Mouse (Mus musculus) CD8-positive naive resting alpha-beta T cell, adult 2 months (primary cell): ENCODE results near the gene Krt13.

Source experiments
- DNase-seq, 2 experiments: peaks; one replicate each; pipeline ENCODE4 v3.0.0; 2022; ENCODE audit warnings: low read depth in 2 of 2, low spot score in 2 of 2

Gene Krt13

GRCm38 (mm10) chr11:100112935-100113741 lies 8.2 kb downstream of the Krt13 start:
- DNase-seq: no peak

- DNase-seq: no peak
Measured at GRCm38 (mm10) chr11:100105576-100106122, 15.7 kb downstream of the Krt13 start, which contains the start of gene Krt36. Gene Krt36, minus strand, starts transcription at chr11:100105626.

DNA sequence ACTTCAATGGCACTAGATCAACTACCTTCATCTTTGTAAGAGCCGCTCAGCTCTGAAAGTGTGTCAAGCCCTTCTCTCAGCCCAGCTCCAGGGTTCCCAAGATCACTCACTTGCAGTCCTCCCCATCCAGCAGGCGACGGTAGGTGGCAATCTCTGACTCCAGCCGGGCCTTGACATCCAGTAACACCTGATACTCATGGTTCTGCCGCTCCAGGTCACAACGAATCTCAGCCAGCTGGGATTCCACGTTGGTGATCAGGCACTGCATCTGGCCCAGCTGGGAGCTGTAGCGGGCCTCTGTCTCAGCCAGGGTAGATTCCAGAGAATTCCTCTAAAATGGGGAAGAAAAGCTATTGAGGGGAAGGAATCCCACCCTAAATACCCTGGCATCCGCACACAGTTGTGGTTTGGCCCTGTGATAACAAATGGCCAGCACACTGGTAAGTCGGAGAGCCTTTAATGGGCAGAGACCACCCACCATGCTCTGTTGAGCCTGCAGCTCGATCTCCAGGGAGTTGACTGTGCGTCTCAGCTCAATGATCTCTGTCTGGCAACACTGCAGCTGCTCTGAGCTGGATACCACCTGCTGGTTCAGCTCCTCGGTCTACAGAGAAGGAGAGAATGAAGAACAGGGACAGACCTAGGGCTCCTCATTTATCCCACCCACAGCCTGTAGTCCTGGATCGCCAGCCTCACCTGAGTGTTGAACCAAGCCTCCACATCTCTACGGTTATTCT lies 18.5 kb downstream of the Krt13 start:
- DNase-seq: no peak

- no peak for DNase-seq
Measured at GRCm38 (mm10) chr11:100100391-100100790, 21.0 kb downstream of the Krt13 start.

GRCm38 (mm10) chr11:100097819-100098218 lies 23.5 kb downstream of the Krt13 start:
- no peak for DNase-seq

DNA sequence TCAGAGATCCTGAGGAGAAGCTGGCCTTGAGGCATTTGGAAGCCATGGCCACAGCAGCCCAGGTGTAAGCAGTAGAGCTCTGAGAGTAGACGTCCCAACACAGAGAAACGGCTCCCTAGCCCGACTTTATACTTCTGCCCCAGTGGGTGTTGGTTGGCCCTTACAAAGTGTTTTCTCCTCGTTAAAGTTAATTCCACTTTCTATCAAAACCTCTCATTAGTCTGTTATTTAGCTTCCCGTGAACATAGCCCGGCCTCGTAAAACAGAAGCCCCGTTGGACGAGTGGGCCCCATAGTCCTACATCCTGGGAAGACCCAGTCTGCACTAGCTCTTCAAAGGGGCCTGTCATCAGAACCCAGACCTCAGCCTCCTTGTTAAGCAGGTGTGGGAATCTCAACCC lies 25.2 kb downstream of the Krt13 start, which contains the start of gene Krt35:
TSS of gene Krt35 (minus strand) at position 101 of the 400 bp plus-strand sequence.
- DNase-seq: no peak

DNA sequence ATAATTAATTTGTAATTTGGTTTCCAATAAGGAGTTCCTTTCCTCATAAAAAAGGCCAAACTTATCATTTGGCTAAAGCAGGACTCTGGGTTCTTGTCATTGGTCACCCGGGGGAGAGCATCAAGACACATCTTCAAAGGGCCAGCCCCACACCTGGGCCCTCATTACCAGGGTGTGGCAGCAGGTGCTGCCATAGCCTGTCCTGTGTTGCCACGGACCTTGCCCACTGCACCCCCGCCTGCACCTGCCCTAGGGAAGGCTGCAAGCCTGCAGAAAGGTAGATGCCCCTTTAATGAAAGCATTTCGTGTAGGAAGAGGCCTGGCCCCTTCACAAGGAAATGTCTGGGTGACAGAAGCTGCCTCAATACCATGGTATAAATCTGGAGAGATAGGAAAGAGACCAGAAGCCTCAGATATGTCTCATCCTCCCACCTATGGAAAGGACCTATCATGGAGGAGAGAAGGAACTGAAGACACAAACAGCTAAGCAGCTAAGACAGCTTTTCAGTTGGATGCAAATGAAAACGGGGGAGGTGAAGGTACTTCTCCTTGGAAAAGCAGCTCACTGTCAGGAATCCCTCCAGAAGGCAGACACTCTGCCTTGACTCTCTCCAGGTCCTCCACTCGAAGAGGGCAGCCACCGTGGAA lies 32.9 kb downstream of the Krt13 start:
- DNase-seq: no peak

DNA sequence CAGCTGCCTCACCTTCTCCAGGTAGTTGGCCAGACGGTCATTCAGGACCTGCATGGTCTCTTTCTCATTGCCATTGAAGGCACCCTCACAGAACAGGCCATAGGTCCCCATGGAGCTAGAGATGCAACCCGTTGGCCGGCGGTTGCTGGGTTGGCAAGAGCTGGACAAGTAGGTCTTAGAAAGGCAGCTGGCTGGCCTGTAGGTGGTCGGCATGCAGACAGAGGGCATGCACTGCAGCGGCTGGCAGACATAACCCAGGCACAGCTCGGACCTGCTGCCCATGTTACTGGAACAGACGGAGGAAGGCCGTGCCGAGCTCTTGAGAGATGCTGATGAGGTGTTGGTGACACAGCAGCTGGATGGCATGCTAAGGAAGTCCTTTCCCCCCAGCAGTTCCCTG lies 33.5 kb downstream of the Krt13 start, which contains the start of gene Krt32:
TSS of gene Krt32 (minus strand) at position 366 of the 400 bp plus-strand sequence.
- no peak for DNase-seq

DNA sequence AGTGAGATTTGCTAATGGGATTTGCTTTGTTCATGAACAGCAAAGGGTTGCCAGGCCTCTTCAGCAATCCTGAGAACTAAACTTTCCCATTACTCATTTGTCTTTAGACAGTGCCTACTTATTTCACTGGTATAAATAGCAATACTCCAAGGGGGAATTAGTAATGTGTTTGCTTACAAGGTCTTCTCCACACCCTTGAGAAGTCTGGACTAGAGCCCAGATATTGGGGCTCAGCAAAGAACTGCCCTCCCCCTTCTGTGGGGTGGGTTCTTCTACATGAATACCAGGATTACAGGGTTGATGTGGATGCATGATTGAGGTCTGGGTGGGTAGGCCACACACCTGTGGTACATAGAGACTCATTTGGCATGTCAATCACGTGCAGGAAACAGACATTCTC lies 47.5 kb downstream of the Krt13 start:
- DNase-seq: no peak
